Mouse (Mus musculus) bone marrow, adult 2 months (tissue): ENCODE data around the gene Opn3.

Experiments used
- CTCF ChIP-seq: fragments of 200-500 bp; IDR thresholded peaks from 2 replicates; pipeline ENCODE4 v1.5.1; 2011; ENCODE audit warnings: low read length, control low read depth; ENCODE audit not compliant: control insufficient read depth, insufficient read depth
- POLR2A ChIP-seq: fragments of 200-500 bp; IDR thresholded peaks from 2 replicates; pipeline ENCODE4 v1.6.1; 2011; ENCODE audit warnings: low read depth, mild to moderate bottlenecking, control low read depth, low read length, borderline replicate concordance; ENCODE audit not compliant: control insufficient read depth

- TF ChIP-seq CTCF = no peak
- TF ChIP-seq POLR2A = no peak
Measured at GRCm38 (mm10) chr1:175659900-175660299, 32.7 kb downstream of the Opn3 start.
